Mouse (Mus musculus) limb, embryonic 11.5 days (tissue): ENCODE data around the gene Scrt2. TPM values are rescaled to one million over a fixed set of nuclear protein-coding genes. Genes with fewer than 3 reads are reported as not detected.
A peak's percentile ranks its signal among the peaks of the same experiment; 100 is the strongest.

ENCODE experiments used
- ATAC-seq: fragments of 200-750 bp; cut with Nextera tagmentation; 2 replicates; pipeline ENCODE4 v1.8.0; 2017; ENCODE audit warnings: low read depth; ENCODE audit not compliant: insufficient number of reproducible peaks, low FRiP score, low TSS enrichment
- DNase-seq: peaks from one replicate; pipeline ENCODE4 v3.0.0-alpha.2; 2015; ENCODE audit warnings: low spot score
- H3K27ac ChIP-seq: fragments of 300-500 bp; sonication (generic); replicated peaks from 2 replicates; pipeline ENCODE4 v1.5.1; 2014; ENCODE audit warnings: low read depth, mild to moderate bottlenecking, low read length
- H3K27me3 ChIP-seq: fragments of 300-500 bp; sonication (generic); 2 replicates; pipeline ENCODE4 v1.6.1; 2014; ENCODE audit warnings: mild to moderate bottlenecking, low read length, mixed read lengths; ENCODE audit not compliant: control insufficient read depth, insufficient read depth
- H3K36me3 ChIP-seq: fragments of 300-500 bp; sonication (generic); 2 replicates; pipeline ENCODE4 v1.6.1; 2014; ENCODE audit warnings: mild to moderate bottlenecking, low read length, moderate library complexity, mixed read lengths; ENCODE audit not compliant: control insufficient read depth, insufficient read depth
- H3K4me1 ChIP-seq: fragments of 300-500 bp; sonication (generic); 2 replicates; pipeline ENCODE4 v1.6.1; 2014; ENCODE audit warnings: low read length, mixed read lengths; ENCODE audit not compliant: control insufficient read depth, insufficient read depth
- H3K4me2 ChIP-seq: fragments of 300-500 bp; sonication (generic); 2 replicates; pipeline ENCODE4 v1.6.1; 2014; ENCODE audit warnings: low read depth, mild to moderate bottlenecking, moderate library complexity; ENCODE audit not compliant: severe bottlenecking
- H3K4me3 ChIP-seq: fragments of 300-500 bp; sonication (generic); 2 replicates; pipeline ENCODE4 v1.5.1; 2014; ENCODE audit warnings: low read depth, low read length
- H3K9ac ChIP-seq: fragments of 300-500 bp; sonication (generic); 2 replicates; pipeline ENCODE4 v1.6.1; 2014; ENCODE audit warnings: mild to moderate bottlenecking, low read length
- H3K9me3 ChIP-seq: fragments of 300-500 bp; sonication (generic); 2 replicates; pipeline ENCODE4 v1.6.1; 2016; ENCODE audit warnings: low read length; ENCODE audit not compliant: control insufficient read depth
- WGBS: fragments of 180-500 bp; shearing (Covaris S2); extraction: QIAGEN DNeasy Blood & Tissue Kit; methylation state at CpG from one replicate; pipeline ENCODE4 v1.1.7; 2014; 5-methylcytosine and 5-hydroxymethylcytosine counted together
- polyA plus RNA-seq: library from polyadenylated mRNA; unstranded; fragments of >200 nt; fragmentation: Nextera tagmentation; extraction: Ambion mirVana; gene quantifications from 2 replicates; pipeline ENCODE4 v1.2.1, GENCODE M21; 2014

Gene Scrt2
- 0.07 TPM in 1 of 2 replicates, not detected in the other for polyA plus RNA-seq

GRCm38 (mm10) chr2:152080685-152081541, at the start of gene Scrt2:
Gene Scrt2 (plus strand): TSS chr2:152081529.
- Histone ChIP-seq H3K27me3 (peaks cover 35% of the 10 kb centered on the region), H3K4me2 (peak within 1 kb of the TSS; percentile 41), H3K4me1 (peaks cover 12% of the 10 kb centered on the region), H3K36me3 (no peaks in the 10 kb centered on the region), H3K27ac (no peak within 1 kb of the TSS), H3K9ac (no peak within 1 kb of the TSS), H3K4me3 (peak within 1 kb of the TSS; percentile 12), H3K9me3 (no peaks in the 10 kb centered on the region)
- WGBS: under 1% methylated on average over 23 of the region's 24 CpGs
- DNase-seq (no peak), ATAC-seq (no peak)

- no peak overlapping the region for H3K9ac ChIP-seq
- ATAC-seq: no peak
- peaks cover 4% of the 10 kb centered on the region; the same call in 1 of the 2 replicates for H3K27me3 ChIP-seq
Measured at GRCm38 (mm10) chr2:152040101-152040500, 41.2 kb upstream of the Scrt2 start.

GRCm38 (mm10) chr2:152047116-152048002, 34.0 kb upstream of the Scrt2 start:
- Histone ChIP-seq H3K9me3 (no peaks in the 10 kb centered on the region), H3K9ac (no peak overlapping the region), H3K27ac (no peak overlapping the region), H3K4me1 (peaks cover 7% of the 10 kb centered on the region; the same call in 1 of the 2 replicates), H3K4me2 (no peak overlapping the region), H3K27me3 (peaks cover 49% of the 10 kb centered on the region), H3K4me3 (peak overlapping the region; percentile 47; the same call in 1 of the 2 replicates), H3K36me3 (no peaks in the 10 kb centered on the region)
- WGBS: 3% methylated on average over 25 of the region's 25 CpGs
- no peak for ATAC-seq
- peak; percentile 34 for DNase-seq

More at GRCm38 (mm10) chr2:152040101-152040500, 41.2 kb upstream of the Scrt2 start:
- Histone ChIP-seq H3K4me1 (no peaks in the 10 kb centered on the region), H3K36me3 (no peaks in the 10 kb centered on the region), H3K4me3 (no peak overlapping the region), H3K4me2 (no peak overlapping the region), H3K9me3 (no peaks in the 10 kb centered on the region), H3K27ac (no peak overlapping the region)
- no peak for DNase-seq

GRCm38 (mm10) chr2:152048003-152048980, 33.0 kb upstream of the Scrt2 start:
- peak overlapping the region; percentile 96 for H3K4me2 ChIP-seq
- H3K36me3 ChIP-seq: no peaks in the 10 kb centered on the region
- H3K9ac ChIP-seq: peak overlapping the region; percentile 74
- peaks cover 7% of the 10 kb centered on the region; the same call in 1 of the 2 replicates for H3K4me1 ChIP-seq
- 0 out of 2 replicates have a peak, but pooled peaks have one; percentile 44 for ATAC-seq
- H3K4me3 ChIP-seq: peak overlapping the region; percentile 47
- H3K27ac ChIP-seq: no peak overlapping the region
- peaks cover 49% of the 10 kb centered on the region for H3K27me3 ChIP-seq
- DNase-seq: peak; percentile 45
- whole genome bisulfite sequencing: 1% methylated on average over 74 of the region's 82 CpGs
- no peaks in the 10 kb centered on the region for H3K9me3 ChIP-seq

- DNase-seq (peak; percentile 69), ATAC-seq (no peak)
- H3K4me3 ChIP-seq: peak overlapping the region; percentile 47
- no peak overlapping the region for H3K27ac ChIP-seq
- H3K4me2 ChIP-seq: peak overlapping the region; percentile 96
- peaks cover 7% of the 10 kb centered on the region; the same call in 1 of the 2 replicates for H3K4me1 ChIP-seq
- no peaks in the 10 kb centered on the region for H3K36me3 ChIP-seq
- H3K9ac ChIP-seq: peak overlapping the region; percentile 74
- no peaks in the 10 kb centered on the region for H3K9me3 ChIP-seq
- peaks cover 49% of the 10 kb centered on the region for H3K27me3 ChIP-seq
- WGBS: under 1% methylated on average over 24 of the region's 24 CpGs
Measured at GRCm38 (mm10) chr2:152048981-152049441, 32.3 kb upstream of the Scrt2 start.

- Histone ChIP-seq H3K27me3 (peaks cover 49% of the 10 kb centered on the region), H3K36me3 (no peaks in the 10 kb centered on the region), H3K27ac (no peak overlapping the region), H3K4me3 (no peak overlapping the region), H3K4me2 (no peak overlapping the region), H3K9me3 (no peaks in the 10 kb centered on the region), H3K4me1 (peaks cover 7% of the 10 kb centered on the region; the same call in 1 of the 2 replicates), H3K9ac (no peak overlapping the region)
- ATAC-seq: no peak
- DNase-seq: peak; percentile 38
- 3% methylated on average over 13 of the region's 13 CpGs for WGBS
Measured at GRCm38 (mm10) chr2:152049611-152050270, 31.6 kb upstream of the Scrt2 start.

- no peak overlapping the region for H3K9ac ChIP-seq
- WGBS: 4% methylated on average over 7 of the region's 7 CpGs
- no peak overlapping the region for H3K4me2 ChIP-seq
- H3K4me1 ChIP-seq: peaks cover 7% of the 10 kb centered on the region; the same call in 1 of the 2 replicates
- DNase-seq: no peak
- ATAC-seq: no peak
- peaks cover 49% of the 10 kb centered on the region for H3K27me3 ChIP-seq
- H3K9me3 ChIP-seq: no peaks in the 10 kb centered on the region
- H3K36me3 ChIP-seq: no peaks in the 10 kb centered on the region
- H3K4me3 ChIP-seq: no peak overlapping the region
- H3K27ac ChIP-seq: no peak overlapping the region
Measured at GRCm38 (mm10) chr2:152050316-152050715, 31.0 kb upstream of the Scrt2 start.
